Mouse (Mus musculus) heart, adult 2 months (tissue): Measurements from ENCODE around the gene Grk6. TPM values are rescaled to one million over a fixed set of nuclear protein-coding genes. Genes with fewer than 3 reads are reported as not detected.

Source experiments
- DNase-seq, 2 experiments: peaks; one replicate each; pipeline ENCODE4 v3.0.0; 2021
- H3K27ac ChIP-seq: fragments of 200-600 bp; 2 replicates; pipeline ENCODE4 v1.8.1; 2022
- H3K27me3 ChIP-seq: fragments of 200-500 bp; 2 replicates; pipeline ENCODE4 v1.6.1; 2012; ENCODE audit warnings: mild to moderate bottlenecking, low read length, inconsistent platforms, mixed read lengths; ENCODE audit not compliant: control insufficient read depth, insufficient read depth
- H3K36me3 ChIP-seq: fragments of 200-500 bp; 2 replicates; pipeline ENCODE4 v1.6.1; 2012; ENCODE audit warnings: low read length, inconsistent platforms; ENCODE audit not compliant: control insufficient read depth, insufficient read depth
- H3K4me1 ChIP-seq: fragments of 200-500 bp; 2 replicates; pipeline ENCODE4 v1.6.1; 2011; ENCODE audit warnings: low read length; ENCODE audit not compliant: control insufficient read depth, insufficient read depth
- H3K4me3 ChIP-seq: fragments of 200-600 bp; 2 replicates; pipeline ENCODE4 v1.8.1; 2022
- H3K79me2 ChIP-seq: fragments of 200-500 bp; replicated peaks from 2 replicates; pipeline ENCODE4 v1.6.1; 2012; ENCODE audit warnings: mild to moderate bottlenecking, inconsistent platforms, low read length, moderate library complexity, mixed read lengths; ENCODE audit not compliant: control insufficient read depth, insufficient read depth
- H3K9ac ChIP-seq: fragments of 200-500 bp; 2 replicates; pipeline ENCODE4 v1.6.1; 2012; ENCODE audit warnings: low read depth, mild to moderate bottlenecking, control low read depth, inconsistent platforms, low read length, mixed read lengths
- CTCF ChIP-seq: fragments of 200-600 bp; IDR thresholded peaks from 2 replicates; pipeline ENCODE4 v1.8.1; 2022; ENCODE audit warnings: antibody characterized with exemption, mild to moderate bottlenecking, moderate library complexity
- EP300 ChIP-seq: fragments of 200-500 bp; IDR thresholded peaks from 2 replicates; pipeline ENCODE4 v1.6.1; 2011; ENCODE audit warnings: low read depth, low read length, control low read depth; ENCODE audit not compliant: insufficient read depth
- POLR2A ChIP-seq: fragments of 200-500 bp; IDR thresholded peaks from 2 replicates; pipeline ENCODE4 v1.6.1; 2011; ENCODE audit warnings: mild to moderate bottlenecking, low read depth, low read length, control low read depth; ENCODE audit not compliant: insufficient read depth
- WGBS: fragments of 180-500 bp; shearing (Covaris S2); methylation state at CpG from one replicate; pipeline ENCODE4 v1.1.7; 2018; 5-methylcytosine and 5-hydroxymethylcytosine counted together
- intact Hi-C: fragments of 180-260 bp; cut with DNase I; formaldehyde crosslinking; loops from one replicate; pipeline ENCODE4 v1.15.1; 2025
- polyA plus RNA-seq: library from polyadenylated mRNA; depleted of rRNA; stranded (reverse); fragments of >200 nt; gene quantifications from 2 replicates; pipeline ENCODE4 v1.2.3, GENCODE M21; 2012
- total RNA-seq, 2 experiments: library from RNA; stranded (reverse); gene quantifications; 2 replicates each; pipeline ENCODE4 v1.2.3; 2021

Grk6 gene
- total and polyA plus RNA-seq, 3 experiments: 17.1 to 22.5 (median 19.5) TPM

- Histone ChIP-seq H3K79me2 (no peaks in the 10 kb centered on the region), H3K27me3 (no peaks in the 10 kb centered on the region), H3K4me3 (peak within 1 kb of the TSS; percentile 73), H3K27ac (peak within 1 kb of the TSS; percentile 68), H3K4me1 (peaks cover 2% of the 10 kb centered on the region), H3K36me3 (no peaks in the 10 kb centered on the region), H3K9ac (peak within 1 kb of the TSS; percentile 86)
- TF ChIP-seq EP300 (no peak), CTCF (no peak), POLR2A (no peak)
- DNase-seq: peak; percentile 59 to 64
- intact Hi-C loops: loop anchor here (2.0 kb wide), 1 partner anchor 23 kb away; no protein-coding TSS in a partner anchor
- 2% methylated on average over 59 of the region's 83 CpGs for WGBS
Measured at GRCm38 (mm10) chr13:55487578-55488498, 43.0 kb downstream of the Grk6 start, which contains the start of gene Dbn1. Gene Dbn1, minus strand, starts transcription at chr13:55488111.

GRCm38 (mm10) chr13:55494257-55494656, 49.4 kb downstream of the Grk6 start:
- Histone ChIP-seq H3K4me1 (no peaks in the 10 kb centered on the region), H3K27me3 (no peaks in the 10 kb centered on the region), H3K9ac (no peak overlapping the region), H3K79me2 (no peaks in the 10 kb centered on the region), H3K4me3 (no peak overlapping the region), H3K36me3 (no peaks in the 10 kb centered on the region), H3K27ac (no peak overlapping the region)
- intact Hi-C loops: no loop called here
- TF ChIP-seq POLR2A (no peak), CTCF (no peak), EP300 (no peak)
- WGBS: 30% methylated on average over 2 of the region's 2 CpGs
- no peak for DNase-seq

- TF ChIP-seq POLR2A: no peak
- 0 out of 2 replicates have a peak, but pooled peaks have one; percentile 57 for TF ChIP-seq EP300
- TF ChIP-seq CTCF: no peak
- no peaks in the 10 kb centered on the region for H3K4me1 ChIP-seq
- H3K27me3 ChIP-seq: no peaks in the 10 kb centered on the region
- DNase-seq: peak; percentile 50 to 78
- H3K27ac ChIP-seq: no peak overlapping the region
- H3K79me2 ChIP-seq: no peaks in the 10 kb centered on the region
- H3K36me3 ChIP-seq: no peaks in the 10 kb centered on the region
- intact Hi-C loops: no loop called here
- 19% methylated on average over 18 of the region's 18 CpGs for WGBS
- H3K4me3 ChIP-seq: no peak overlapping the region
- H3K9ac ChIP-seq: no peak overlapping the region
Measured at GRCm38 (mm10) chr13:55494883-55495621, 50.2 kb downstream of the Grk6 start.

GRCm38 (mm10) chr13:55495702-55496101, 50.8 kb downstream of the Grk6 start:
- Histone ChIP-seq H3K27me3 (no peaks in the 10 kb centered on the region), H3K4me3 (no peak overlapping the region), H3K36me3 (no peaks in the 10 kb centered on the region), H3K4me1 (no peaks in the 10 kb centered on the region), H3K9ac (no peak overlapping the region), H3K79me2 (no peaks in the 10 kb centered on the region), H3K27ac (no peak overlapping the region)
- 55% methylated on average over 4 of the region's 4 CpGs for WGBS
- no peak for DNase-seq
- TF ChIP-seq CTCF (no peak), EP300 (no peak), POLR2A (no peak)
- intact Hi-C loops: no loop called here

- Histone ChIP-seq H3K27ac (no peak overlapping the region), H3K4me3 (no peak overlapping the region), H3K4me1 (no peaks in the 10 kb centered on the region), H3K36me3 (no peaks in the 10 kb centered on the region), H3K79me2 (no peaks in the 10 kb centered on the region), H3K27me3 (no peaks in the 10 kb centered on the region), H3K9ac (no peak overlapping the region)
- TF ChIP-seq POLR2A: no peak
- TF ChIP-seq EP300: no peak
- no peak for TF ChIP-seq CTCF
- whole genome bisulfite sequencing: 70% methylated on average over 6 of the region's 6 CpGs
- intact Hi-C loops: no loop called here
- DNase-seq: no peak
Measured at GRCm38 (mm10) chr13:55496661-55497060, 51.8 kb downstream of the Grk6 start.
